Mouse (Mus musculus): ENCODE results near the gene H2al1h. TPM values are rescaled to one million over a fixed set of nuclear protein-coding genes. Genes with fewer than 3 reads are reported as not detected.

Gene H2al1h
- polyA plus RNA-seq, 1 experiment from 2014 or later, result not detected

DNA sequence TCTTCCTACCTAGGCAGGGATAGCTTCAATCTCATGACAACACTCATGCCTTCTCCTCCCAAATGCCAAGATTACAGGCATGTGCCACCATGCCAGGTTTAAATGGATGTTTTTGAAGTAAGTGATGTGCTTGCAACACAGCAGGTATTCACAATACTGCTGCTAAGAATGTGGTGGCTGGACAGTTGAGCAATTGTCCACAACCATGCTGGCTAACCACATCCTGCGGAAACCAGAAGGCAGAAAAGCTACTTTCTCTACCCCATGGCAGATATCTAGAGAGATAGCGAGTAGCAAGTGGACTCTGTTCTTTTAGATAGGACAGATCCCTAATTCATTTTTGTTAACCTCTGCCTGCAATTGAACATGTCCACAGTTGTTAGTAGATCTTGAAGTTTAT is 40.0 kb downstream of the H2al1h start:
- H3K4me3 ChIP-seq (ENCODE audit: low read depth, low read length), result no peak overlapping the region
- H3K27ac ChIP-seq (ENCODE audit: low read length), result no peak overlapping the region
- no peak overlapping the region for H3K9ac ChIP-seq (ENCODE audit: low read depth, low read length)
- no peaks in the 10 kb centered on the region for H3K9me3 ChIP-seq (replicated peaks; ENCODE audit: control insufficient read depth, low read length)
- no peaks in the 10 kb centered on the region for H3K4me1 ChIP-seq (ENCODE audit: control insufficient read depth, low read depth, low read length)
- H3K4me2 ChIP-seq (ENCODE audit: low read depth, low read length), result no peak overlapping the region
- no peak for ATAC-seq (ENCODE audit: low read depth)
- H3K27me3 ChIP-seq (ENCODE audit: control insufficient read depth, insufficient read depth, low read depth, low read length), result no peaks in the 10 kb centered on the region
- WGBS (ENCODE audit: insufficient replicate concordance), result 24% methylated on average over 2 of the region's 2 CpGs
- no peaks in the 10 kb centered on the region for H3K36me3 ChIP-seq (ENCODE audit: control insufficient read depth, insufficient read depth)

DNA sequence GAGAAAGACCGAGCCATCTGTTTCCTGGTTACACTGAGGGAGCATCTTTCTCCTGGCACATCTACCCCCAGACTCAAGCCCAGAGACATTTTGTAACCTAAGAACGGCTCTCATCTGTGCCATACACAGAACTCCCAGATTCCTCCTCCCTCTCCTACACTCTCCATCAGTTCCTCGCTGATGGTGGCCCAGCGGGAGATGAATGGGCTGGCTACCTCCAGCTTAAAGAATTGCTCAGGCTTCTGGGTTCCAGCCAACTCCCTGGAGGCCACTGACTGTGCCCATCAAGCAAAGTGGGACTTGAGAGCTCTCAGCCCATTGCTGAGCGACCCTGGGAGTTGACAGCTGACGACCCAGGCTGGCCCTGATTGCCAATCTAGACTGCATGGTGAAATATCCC is 42.6 kb downstream of the H2al1h start:
- Histone ChIP-seq H3K9me3 (replicated peaks; ENCODE audit: control insufficient read depth, low read length) (no peaks in the 10 kb centered on the region), H3K27ac (ENCODE audit: low read length) (no peak overlapping the region), H3K4me2 (ENCODE audit: low read depth, low read length) (no peak overlapping the region), H3K4me3 (ENCODE audit: low read depth, low read length) (no peak overlapping the region), H3K4me1 (ENCODE audit: control insufficient read depth, low read depth, low read length) (no peaks in the 10 kb centered on the region), H3K27me3 (ENCODE audit: control insufficient read depth, insufficient read depth, low read depth, low read length) (no peaks in the 10 kb centered on the region), H3K9ac (ENCODE audit: low read depth, low read length) (no peak overlapping the region), H3K36me3 (ENCODE audit: control insufficient read depth, insufficient read depth) (no peaks in the 10 kb centered on the region)
- 51% methylated on average over 6 of the region's 6 CpGs for WGBS (ENCODE audit: insufficient replicate concordance)
- no peak for ATAC-seq (ENCODE audit: low read depth)

DNA sequence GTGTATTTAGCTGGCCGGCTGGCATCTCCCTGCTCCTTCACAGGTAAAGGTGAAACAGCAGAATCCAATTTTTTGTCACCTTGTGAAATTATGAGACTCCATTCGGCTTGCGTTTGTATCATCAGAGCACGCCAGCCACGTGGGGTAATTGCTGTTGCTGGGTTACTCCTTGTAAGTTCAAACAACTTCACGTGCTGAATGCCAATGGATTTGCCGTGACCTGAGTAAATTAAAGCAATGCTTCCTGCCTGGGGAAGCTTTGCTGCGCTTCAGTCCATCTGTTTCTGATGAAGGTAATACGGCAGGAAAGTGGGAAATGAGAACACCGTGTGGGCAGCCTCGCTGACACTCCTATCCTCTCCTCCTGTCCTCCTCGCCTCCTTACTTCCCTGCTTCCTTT is 43.9 kb downstream of the H2al1h start:
- WGBS (ENCODE audit: insufficient replicate concordance), result 54% methylated on average over 12 of the region's 12 CpGs
- no peak overlapping the region for H3K27ac ChIP-seq (ENCODE audit: low read length)
- H3K4me1 ChIP-seq (ENCODE audit: control insufficient read depth, low read depth, low read length), result no peaks in the 10 kb centered on the region
- no peak overlapping the region for H3K9ac ChIP-seq (ENCODE audit: low read depth, low read length)
- H3K36me3 ChIP-seq (ENCODE audit: control insufficient read depth, insufficient read depth), result no peaks in the 10 kb centered on the region
- no peaks in the 10 kb centered on the region for H3K27me3 ChIP-seq (ENCODE audit: control insufficient read depth, insufficient read depth, low read depth, low read length)
- no peak for ATAC-seq (ENCODE audit: low read depth)
- H3K4me2 ChIP-seq (ENCODE audit: low read depth, low read length), result no peak overlapping the region
- no peaks in the 10 kb centered on the region for H3K9me3 ChIP-seq (replicated peaks; ENCODE audit: control insufficient read depth, low read length)
- H3K4me3 ChIP-seq (ENCODE audit: low read depth, low read length), result no peak overlapping the region

Other genes with a start within 250 kb of the H2al1h start
- gene H2al1a, start 22.2 kb upstream of the H2al1h start, polyA plus RNA-seq (2015; fragmentation: Nextera tagmentation; extraction: Ambion mirVana), result not detected in 2 replicates
- gene H2al1b, start 19.1 kb upstream of the H2al1h start, polyA plus RNA-seq (2015; fragmentation: Nextera tagmentation; extraction: Ambion mirVana), result not detected in 2 replicates
- gene H2al1c, start 15.8 kb upstream of the H2al1h start, polyA plus RNA-seq (2015; fragmentation: Nextera tagmentation; extraction: Ambion mirVana), result not detected in 2 replicates
- gene H2al1d, start 12.7 kb upstream of the H2al1h start, polyA plus RNA-seq (2015; fragmentation: Nextera tagmentation; extraction: Ambion mirVana), result not detected in 2 replicates
- gene H2al1e, start 9.6 kb upstream of the H2al1h start, polyA plus RNA-seq (2015; fragmentation: Nextera tagmentation; extraction: Ambion mirVana), result not detected in 2 replicates
- not detected in 2 replicates for gene H2al1f, start 6.3 kb upstream of the H2al1h start, polyA plus RNA-seq (2015; fragmentation: Nextera tagmentation; extraction: Ambion mirVana)
- not detected in 2 replicates for gene H2al1g, start 3.2 kb upstream of the H2al1h start, polyA plus RNA-seq (2015; fragmentation: Nextera tagmentation; extraction: Ambion mirVana)
- gene H2al1i, start 3.2 kb downstream of the H2al1h start, polyA plus RNA-seq (2015; fragmentation: Nextera tagmentation; extraction: Ambion mirVana), result not detected in 2 replicates
- gene H2al1j, start 6.3 kb downstream of the H2al1h start, polyA plus RNA-seq (2015; fragmentation: Nextera tagmentation; extraction: Ambion mirVana), result not detected in 2 replicates

Data from liver, embryonic 16.5 days (tissue).